Mouse (Mus musculus) G1E-ER4 (cell line): Measurements from ENCODE around the gene Hist1h2ac. TPM values are rescaled to one million over a fixed set of nuclear protein-coding genes. Genes with fewer than 3 reads are reported as not detected.

ENCODE experiments used
- GATA1 ChIP-seq: IDR thresholded peaks from one replicate; pipeline ENCODE4 v1.8.0; 2012; ENCODE audit warnings: low read length, inconsistent platforms
- polyA plus RNA-seq: library from polyadenylated mRNA; stranded (reverse); fragments of >175 nt; gene quantifications from 2 replicates; pipeline ENCODE4 v1.2.3, GENCODE M21; 2012

Gene Hist1h2ac
- polyA plus RNA-seq: 1.0 and 2.0 TPM in 2 replicates

GRCm38 (mm10) chr13:23683755-23684281, at the start of gene Hist1h2ac, which contains the start of gene Hist1h2bc:
Gene Hist1h2ac (minus strand): TSS chr13:23683948.
Gene Hist1h2bc (plus strand): TSS chr13:23684199.
- no peak for TF ChIP-seq GATA1

GRCm38 (mm10) chr13:23732156-23732804, 48.5 kb upstream of the Hist1h2ac start:
- TF ChIP-seq GATA1: no peak

- TF ChIP-seq GATA1: no peak
Measured at GRCm38 (mm10) chr13:23730479-23730878, 46.7 kb upstream of the Hist1h2ac start.

- no peak for TF ChIP-seq GATA1
Measured at GRCm38 (mm10) chr13:23729706-23730105, 46.0 kb upstream of the Hist1h2ac start.

- TF ChIP-seq GATA1: no peak
Measured at GRCm38 (mm10) chr13:23729192-23729525, 45.4 kb upstream of the Hist1h2ac start.

- no peak for TF ChIP-seq GATA1
Measured at GRCm38 (mm10) chr13:23728472-23729191, 44.9 kb upstream of the Hist1h2ac start.

- TF ChIP-seq GATA1: no peak
Measured at GRCm38 (mm10) chr13:23725213-23725612, 41.5 kb upstream of the Hist1h2ac start.

GRCm38 (mm10) chr13:23724239-23724638, 40.5 kb upstream of the Hist1h2ac start:
- TF ChIP-seq GATA1: no peak

GRCm38 (mm10) chr13:23717176-23717575, 33.4 kb upstream of the Hist1h2ac start:
- TF ChIP-seq GATA1: no peak

GRCm38 (mm10) chr13:23716261-23717042, 32.7 kb upstream of the Hist1h2ac start:
- TF ChIP-seq GATA1: no peak

- TF ChIP-seq GATA1: no peak
Measured at GRCm38 (mm10) chr13:23710374-23711089, 26.8 kb upstream of the Hist1h2ac start, which contains the start of gene Hfe. Gene Hfe (minus strand): TSS chr13:23710854.

GRCm38 (mm10) chr13:23709714-23710373, 26.1 kb upstream of the Hist1h2ac start:
- no peak for TF ChIP-seq GATA1

- no peak for TF ChIP-seq GATA1
Measured at GRCm38 (mm10) chr13:23708654-23709053, 24.9 kb upstream of the Hist1h2ac start.

- no peak for TF ChIP-seq GATA1
Measured at GRCm38 (mm10) chr13:23708041-23708440, 24.3 kb upstream of the Hist1h2ac start.

GRCm38 (mm10) chr13:23706771-23707170, 23.0 kb upstream of the Hist1h2ac start:
- no peak for TF ChIP-seq GATA1
